Mouse (Mus musculus) ovary, postnatal 10 days (tissue): Measurements from ENCODE around the gene Neurl4.
"Not testable (repeated sequence)": the region's sequence is repeated elsewhere in the genome, so short reads cannot be mapped to it uniquely, and the experiment has no call there.

ENCODE experiments used
- DNase-seq: peaks from one replicate; pipeline ENCODE4 v3.0.0; 2022; ENCODE audit warnings: low spot score

Gene Neurl4

DNA sequence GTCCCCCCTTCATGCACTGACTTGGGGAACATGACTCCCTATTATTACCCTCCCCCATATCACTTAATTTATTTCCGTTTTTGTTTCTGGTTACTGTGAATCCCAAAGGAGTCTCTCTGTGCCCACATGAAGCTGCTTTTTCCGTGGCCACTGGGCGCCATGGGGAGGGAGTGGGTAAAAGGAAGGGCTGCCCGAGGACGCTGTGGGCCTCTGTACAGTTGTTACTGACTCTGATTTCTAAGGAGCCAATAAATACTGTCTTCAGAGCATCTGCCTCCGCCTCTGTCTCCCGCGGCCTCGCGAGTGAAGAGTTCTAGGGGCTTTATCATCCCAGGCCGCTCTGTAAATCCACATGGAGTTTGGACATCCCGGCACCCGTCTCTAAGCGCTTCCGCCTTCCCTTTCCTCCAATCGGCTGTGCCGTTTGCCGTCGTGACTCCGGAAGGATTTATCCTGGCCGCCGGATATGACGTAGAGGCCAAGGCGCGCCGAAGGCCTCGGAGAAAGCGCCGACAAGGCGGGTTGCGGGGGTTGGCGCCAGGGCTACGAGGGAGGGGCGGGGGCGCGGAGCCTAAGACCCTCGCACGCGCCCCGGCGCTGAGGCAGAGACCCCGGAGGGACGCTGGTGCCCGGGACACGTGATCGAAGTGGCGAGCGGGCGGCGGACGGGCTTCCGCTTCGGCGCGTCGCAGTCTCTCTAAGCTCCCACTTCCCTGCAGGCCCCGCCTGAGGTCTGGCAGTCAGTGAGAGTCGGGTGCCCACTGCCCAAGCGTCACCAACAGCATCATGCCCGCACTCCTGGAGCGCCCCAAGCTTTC, 12.9 kb downstream of the Neurl4 start, which contains the start of gene Gps2:
Gene Gps2, plus strand, starts transcription at position 335 of the 818 bp plus-strand sequence.
- peak; percentile 97 for DNase-seq

DNA sequence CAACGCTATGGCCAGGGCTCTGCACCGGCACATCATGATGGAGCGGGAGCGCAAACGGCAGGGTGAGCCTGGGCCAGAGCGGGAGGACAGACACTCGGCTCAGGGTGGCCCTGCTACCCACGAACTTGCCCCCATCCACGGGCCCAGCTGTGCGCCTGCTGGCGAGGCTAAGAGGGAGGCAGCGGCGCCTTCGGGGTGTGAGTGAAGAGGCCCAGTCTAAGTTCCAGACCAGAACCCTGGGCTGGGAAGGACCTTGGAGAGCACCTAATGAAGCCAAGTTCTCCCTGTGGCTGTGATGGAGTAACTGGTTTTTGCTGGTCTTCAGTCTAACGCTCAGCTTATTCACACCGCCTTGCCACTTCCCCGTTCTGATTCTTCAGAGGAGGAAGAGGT, 13.5 kb downstream of the Neurl4 start:
- DNase-seq = no peak

DNA sequence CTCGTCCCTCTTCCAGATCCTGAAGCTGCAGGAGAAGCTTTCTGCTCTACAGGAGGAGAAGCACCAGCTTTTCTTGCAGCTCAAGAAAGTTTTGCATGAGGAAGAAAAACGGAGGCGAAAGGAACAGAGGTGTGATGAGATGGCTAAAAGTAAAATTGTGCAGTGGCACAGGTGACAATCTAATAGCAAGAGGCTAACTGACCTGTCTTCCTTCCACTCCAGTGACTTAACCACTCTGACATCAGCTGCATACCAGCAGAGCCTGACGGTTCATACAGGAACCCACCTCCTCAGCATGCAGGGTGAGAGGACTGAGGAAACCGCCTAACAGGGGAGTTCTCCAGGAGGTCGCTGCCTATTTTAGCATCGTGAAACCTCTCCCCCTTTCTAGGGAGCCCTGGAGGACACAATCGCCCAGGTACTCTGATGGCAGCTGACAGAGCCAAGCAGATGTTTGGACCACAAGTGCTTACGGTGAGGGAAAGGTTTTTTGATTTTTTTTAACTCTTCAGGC, 14.1 kb downstream of the Neurl4 start:
- DNase-seq = no peak

DNA sequence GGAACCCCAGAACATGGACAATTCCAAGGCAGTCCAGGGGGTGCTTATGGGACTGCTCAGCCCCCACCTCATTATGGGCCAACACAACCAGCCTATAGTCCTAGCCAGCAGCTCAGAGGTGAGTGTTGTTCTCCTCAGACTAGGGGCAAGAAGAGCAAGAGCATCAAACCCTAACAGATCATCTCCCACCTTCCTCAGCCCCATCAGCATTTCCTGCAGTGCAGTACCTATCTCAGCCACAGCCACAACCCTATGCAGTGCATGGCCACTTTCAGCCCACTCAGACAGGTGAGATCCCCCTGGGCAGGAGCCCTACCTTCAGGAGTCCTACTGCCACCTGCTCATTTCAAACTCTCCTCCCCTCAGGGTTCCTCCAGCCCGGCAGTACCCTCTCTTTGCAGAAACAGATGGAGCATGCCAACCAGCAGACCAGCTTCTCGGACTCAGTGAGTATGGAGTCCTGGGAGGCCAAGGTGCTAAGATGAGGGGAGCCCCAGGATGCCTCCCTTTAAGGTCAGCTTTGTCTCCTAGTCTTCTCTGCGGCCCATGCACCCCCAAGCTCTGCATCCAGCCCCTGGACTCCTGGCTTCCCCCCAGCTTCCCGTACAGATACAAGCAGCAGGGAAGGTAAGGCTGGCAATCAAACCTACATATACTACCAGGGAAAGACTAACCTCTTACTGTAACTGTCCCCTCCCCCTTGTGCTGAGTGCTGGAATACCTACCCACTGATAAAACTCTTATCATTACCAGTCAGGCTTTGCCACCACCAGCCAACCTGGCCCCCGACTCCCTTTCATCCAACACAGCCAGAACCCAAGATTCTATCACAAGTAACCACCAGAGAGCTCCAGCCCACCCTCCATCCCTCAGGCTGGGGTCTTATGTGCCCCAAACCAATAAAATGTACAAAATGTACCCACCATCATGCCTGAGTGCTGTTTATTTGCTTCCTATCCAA, 15.1 kb downstream of the Neurl4 start:
- DNase-seq = no peak

DNA sequence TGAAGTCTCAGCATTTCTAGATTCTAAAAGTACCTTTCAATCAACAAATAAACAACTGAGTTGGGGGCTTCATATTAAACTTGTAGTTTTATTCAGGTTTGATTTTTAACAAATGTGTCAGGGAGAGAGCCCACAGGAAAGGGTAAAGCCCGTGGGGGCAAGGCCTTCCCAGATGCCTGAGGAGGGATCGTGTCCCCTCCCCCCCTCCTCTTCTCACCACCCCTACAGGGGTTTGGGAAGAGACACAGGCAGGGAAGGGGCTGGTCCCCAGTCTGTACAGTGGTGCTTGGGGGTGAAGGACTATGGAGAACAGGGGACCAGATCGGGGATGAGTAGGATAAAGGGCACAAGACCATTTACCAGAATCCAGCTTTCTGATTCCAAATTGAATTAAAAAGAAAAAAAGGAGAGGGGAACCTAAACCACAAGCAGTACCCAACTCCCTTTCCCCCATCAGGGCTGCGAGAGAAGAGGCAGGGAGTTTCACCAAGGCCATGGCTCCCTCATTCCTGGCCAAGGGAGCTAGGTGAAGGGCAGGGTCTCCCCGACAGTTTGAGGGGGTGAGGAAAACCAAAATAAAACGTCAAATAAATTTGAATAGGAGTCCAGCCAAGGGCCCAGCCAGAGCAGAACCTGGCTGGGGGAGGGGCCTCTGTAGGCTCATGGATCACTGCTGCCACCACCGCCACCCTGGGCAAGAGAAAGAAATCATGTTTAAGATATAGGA, 15.9 kb downstream of the Neurl4 start:
- DNase-seq = not testable (repeated sequence)

DNA sequence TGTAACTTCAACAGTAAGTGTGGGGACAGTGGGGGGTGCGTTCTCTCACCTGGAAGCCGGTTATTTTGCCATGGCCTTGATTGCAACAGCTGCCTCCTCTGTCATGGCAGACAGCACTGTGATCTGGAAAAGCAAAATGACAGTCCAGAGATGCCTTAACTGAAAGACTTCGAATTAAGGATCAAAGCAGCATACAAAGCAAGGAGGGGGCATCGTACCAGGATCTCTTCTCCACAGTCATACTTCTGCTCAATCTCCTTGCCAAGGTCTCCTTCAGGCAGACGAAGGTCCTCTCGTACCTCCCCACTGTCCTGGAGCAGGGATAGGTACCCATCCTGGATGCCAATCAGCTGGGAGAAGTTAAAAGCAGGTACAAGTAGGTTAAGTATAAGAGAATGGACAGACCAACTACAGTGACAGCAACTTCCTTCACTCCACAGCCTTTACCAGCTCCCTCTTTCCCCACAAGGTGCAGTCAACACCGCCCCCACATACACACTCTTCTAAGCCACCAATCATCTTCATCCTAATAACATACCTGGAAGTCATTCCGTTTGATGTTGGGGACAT, 16.6 kb downstream of the Neurl4 start:
- DNase-seq = no peak

DNA sequence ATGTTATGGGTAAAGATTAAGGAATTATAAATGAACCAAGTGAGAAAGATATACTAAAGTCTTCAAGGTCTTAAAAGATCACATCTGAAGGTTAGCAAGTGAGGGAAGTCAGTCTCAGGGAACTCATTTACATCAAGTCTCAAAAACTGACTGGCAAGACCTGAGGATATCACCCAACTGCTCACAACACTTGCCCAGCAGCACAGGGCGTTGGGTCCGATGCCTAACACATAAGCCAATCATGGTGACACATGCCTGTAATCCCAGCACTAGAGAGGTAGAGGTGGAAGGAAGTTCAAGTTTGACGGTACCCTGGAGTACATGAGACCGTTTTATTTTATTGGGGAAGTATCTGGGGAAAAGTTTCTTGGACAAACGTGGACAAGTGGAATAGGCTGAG, 17.2 kb downstream of the Neurl4 start:
- no peak for DNase-seq

DNA sequence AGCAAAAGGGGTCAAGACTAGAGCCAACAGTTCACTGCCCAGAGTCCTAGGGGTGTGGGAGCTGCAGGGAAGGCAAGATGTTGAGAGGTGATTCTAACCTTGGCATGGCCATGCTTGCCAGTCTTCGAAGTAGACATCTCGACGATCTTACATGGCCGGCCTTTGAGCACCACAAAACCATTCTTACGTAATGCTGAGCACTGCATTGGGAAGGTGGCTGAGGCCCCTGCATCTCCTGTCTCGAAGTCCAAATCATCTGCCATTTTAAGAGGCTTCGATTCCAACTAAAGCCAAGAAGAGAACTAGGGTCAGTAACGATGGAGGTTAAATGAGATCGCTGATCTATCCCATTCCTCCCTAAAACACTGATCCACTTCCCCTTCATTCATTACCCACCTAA, 18.2 kb downstream of the Neurl4 start:
- DNase-seq = no peak

DNA sequence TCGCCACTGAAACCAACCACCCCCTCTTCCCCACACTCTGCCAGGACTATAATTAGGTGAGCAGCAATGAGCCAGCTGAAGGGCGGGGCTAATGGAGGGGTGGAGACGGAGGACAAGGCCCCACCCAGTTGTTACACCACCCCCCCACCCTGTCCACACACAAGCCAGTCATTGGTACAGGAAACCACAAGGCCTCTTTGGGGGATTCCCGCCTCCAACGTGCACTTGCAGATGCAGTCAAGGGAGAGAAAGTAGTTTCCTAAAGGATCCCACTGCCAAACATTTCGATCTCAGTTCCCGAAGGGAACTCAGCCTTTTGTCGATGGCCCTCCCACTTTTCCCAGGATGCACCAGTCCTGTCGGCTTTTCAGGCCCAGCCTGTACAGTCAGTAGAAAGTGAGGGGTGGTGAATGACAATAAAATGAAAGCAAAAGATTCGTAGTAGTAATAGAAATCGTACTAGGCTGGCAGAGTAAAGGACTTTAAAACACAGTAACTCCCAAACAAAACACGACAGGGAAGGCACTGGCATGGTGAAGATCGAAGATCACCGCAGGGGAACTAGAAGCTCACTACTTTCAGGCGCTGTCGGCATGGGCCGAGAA, 18.9 kb downstream of the Neurl4 start:
- peak; percentile 44 for DNase-seq

DNA sequence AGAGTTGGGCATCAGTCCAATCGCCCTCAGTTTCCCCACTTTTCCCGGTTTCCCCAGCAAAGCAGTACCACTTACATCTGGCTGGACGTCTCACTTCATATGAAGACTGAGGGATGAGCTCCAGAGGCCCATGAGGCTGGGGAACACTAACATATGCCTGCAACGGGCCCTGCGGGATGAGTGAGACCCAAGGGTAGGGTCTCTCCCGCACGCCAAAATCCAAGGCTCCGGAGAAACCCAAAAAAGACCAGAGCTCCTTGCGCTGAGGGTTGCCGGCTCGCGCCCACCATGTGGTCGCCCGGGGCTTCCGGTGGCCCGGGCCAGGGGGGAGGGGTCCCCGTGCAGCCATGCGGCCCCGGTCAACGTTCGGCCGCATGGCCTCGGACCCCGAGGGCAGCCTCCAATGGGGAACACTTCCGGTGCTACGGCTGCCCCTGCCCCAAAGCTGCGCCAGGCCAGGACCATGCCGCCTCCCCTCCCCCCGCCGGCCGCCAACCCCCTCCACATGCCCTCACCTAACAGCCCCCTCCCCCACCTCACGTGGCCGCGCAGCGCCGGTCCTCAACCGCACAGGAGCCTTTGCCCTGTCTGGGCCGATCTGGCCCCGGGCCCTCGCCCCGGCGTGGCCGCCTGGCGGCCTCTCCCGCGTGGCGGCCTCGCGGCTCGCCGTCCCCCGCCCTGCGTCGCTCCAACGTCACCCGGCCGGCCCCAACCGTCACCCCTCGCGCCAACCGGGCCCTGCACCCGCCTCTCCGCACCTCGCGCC, 19.6 kb downstream of the Neurl4 start:
- no peak for DNase-seq

DNA sequence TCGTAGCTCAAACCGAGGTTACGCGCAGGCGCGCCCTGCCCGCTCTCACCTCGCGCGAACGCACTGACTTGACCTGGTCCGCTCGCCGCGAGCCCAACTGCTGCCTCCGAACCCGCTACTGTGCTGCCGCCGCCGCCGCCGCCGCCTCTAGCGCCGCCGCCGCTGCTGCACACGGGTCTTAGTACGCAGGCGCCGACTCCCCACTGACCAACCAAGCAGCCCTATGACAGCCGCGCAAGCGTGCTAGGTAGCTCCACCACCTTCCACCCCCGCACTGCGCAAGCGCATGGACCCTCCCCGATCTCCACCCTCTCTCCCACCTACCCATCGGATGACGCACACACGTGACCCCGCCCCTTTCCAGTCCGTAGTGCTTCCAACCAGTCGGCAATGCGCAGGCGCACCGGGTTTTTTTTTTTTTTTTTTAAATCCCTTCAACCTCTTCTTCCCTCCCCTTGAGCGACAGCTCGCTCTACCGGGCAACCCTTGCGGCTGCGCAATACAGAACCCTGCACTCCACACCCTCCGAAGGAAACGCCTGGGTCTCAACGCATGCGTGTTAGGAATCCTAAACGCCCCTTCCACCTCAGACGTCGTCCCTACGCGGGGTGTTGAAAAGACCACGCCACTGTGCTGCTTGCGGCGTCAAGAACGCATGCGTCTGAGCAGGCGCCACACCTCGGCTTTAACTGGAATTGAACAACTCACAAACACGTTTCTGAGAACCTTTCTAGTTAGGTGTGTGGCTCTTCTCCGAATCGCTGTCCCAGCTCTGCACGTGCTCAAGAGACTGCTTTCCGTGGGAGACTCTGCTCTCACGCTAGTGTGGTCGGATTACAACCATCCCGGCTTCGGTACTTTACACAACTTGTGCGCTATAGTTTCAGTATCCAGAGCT, 20.5 kb downstream of the Neurl4 start, which contains the start of gene Eif5a:
Gene Eif5a, minus strand, starts transcription at position 845 of the 898 bp plus-strand sequence.
- DNase-seq = peak; percentile 100

DNA sequence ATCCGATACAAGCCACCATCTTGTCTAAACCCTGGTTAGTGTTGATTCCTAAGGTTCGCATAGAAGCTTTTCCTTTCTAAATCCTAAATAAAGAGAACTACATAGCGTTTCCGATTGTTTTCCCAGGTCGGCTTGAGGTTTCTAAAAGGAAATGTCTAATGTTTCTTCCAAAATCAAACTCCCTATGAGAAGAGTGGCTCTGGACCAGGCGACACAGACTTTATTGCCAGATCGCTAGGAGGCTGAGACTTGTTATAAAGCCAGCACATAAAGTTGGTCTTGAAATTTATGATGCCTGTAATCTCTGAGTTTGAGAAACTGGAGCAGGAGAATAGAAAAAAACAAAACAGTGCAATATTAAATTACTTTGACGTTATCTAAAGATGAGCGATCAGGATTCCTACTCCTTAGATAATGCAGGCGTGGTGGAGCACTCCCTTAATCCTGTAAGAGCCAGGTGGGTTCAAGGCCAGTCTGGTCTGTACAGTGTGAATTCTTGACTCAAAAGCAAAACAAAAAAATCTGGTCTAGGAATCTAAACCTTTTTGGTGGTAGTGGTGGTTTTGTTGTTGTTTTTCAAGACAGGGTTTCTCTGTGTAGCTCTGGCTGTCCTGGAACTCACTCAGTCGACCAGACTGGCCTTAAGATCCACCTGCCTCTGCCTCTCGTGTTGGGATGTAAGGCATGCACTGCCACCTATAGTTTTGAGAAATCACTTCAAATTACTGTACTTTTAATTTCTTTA, 21.3 kb downstream of the Neurl4 start:
- DNase-seq = no peak

DNA sequence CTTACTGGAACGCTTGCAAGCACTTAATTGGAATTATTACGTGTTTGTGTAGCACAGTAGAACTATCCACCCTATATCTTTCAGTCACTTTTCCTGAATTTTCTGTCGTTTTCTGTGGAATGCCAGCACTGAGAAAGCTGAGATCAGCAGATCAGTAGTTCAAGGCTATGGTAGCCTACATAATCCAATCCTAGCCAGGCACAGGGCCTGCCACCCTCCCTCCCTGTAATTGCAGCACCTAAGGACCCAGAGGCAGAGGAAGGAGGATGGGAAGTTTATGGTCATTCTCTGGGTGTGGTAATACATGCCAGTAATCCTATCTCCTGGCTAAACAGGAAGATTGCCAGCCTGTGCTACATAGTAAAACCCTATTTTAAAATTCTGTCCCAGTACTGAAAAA, 21.9 kb downstream of the Neurl4 start:
- no peak for DNase-seq

DNA sequence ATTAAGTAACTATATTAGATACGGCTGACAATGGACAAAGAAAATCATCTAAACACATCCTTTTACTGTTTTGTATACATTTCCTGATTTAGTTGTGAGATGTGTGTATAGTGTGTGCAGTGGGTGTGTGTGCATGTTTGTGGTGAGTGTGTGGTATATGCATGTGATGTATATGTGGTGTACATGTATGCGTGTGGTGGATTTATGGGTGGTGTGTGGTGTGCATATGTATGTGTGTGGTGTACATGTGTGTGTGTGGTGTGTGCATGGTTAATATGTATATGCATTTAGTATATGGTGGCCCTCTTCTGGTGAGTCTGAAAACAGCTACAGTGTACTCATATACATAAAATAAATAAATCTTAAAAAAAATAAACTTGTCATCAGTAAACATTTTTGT, 26.6 kb downstream of the Neurl4 start:
- no peak for DNase-seq

DNA sequence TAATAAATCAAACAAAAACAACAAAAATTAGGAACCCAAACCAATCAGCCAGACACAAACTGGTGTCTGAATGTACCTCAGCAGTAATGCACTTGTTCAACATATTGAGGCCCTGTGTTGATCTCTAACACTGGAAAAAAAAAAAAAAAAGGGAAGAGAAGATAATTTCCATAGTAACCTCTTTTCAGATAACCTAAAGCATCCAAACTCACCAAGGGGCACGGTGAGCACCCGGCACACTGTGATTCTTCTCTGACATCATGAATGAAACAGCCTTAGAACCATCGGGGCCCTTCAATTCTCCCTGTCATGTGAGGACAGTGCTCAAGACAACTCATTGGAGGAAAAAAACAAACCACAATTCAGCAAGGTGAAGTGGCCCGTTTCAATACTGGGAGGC, 28.8 kb downstream of the Neurl4 start:
- no peak for DNase-seq

DNA sequence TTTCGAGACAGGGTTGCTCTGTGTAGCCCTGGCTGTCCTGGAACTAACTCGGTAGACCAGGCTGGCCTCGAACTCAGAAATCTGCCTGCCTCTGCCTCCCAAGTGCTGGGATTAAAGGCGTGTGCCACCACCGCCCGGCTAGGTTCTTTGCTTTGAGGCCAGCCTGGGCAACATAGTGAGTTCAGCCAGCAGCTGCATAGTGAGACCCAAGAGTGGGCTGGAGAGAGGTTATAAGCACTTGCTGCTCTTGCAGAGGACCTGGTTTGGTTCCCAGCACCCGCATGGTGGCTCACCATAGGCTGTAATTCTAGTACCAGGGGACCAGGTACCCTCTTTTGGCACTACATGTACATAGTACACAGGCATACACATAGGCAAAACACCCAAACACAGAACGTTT, 29.3 kb downstream of the Neurl4 start:
- not testable (repeated sequence) for DNase-seq

DNA sequence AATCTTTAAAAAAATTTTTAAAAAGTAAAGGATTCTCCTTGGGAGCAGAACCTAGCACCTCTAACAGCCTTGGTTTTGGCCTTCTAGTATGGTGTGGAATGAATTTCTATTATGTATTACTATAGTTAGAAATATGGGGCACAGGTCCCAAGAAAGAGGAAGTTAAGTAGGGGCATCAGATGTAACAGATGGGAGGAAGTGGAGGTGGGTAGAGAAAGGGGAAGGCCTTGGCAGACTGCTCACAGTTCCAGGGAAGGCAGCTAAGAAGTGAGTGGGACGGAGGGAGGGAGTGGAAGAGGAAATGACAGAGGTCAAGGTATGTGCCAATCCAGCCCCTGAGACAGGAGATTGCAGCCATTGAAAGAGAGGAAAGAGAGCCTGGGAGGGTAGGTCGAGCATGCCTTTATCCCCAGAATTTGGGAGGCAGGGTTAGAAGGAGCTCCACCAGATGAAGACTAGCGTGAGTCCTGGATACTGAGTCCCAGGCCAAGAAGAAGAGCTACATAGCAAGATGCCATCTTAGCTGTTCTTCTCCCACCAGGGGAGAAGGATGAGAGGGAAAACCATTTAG, 30.2 kb downstream of the Neurl4 start:
- DNase-seq = no peak

DNA sequence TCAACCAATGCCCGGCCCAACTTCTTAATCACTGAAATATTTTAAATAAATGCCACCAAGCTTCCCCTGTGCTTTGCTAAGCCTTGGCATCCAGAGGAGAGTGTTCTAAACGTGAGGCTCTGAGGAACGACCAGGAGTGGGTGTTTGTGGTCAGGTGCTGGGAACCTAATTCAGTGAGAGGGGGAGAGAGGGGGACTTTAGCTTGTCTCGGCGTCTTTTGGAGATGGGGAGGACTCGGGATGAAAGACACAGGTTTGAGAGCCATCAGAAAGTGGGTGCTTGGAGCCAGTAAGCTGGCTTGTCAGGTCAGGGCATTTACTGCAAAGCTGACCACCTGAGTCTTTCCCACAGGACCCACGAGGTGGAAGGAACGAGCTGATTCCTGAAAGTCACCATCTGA, 30.9 kb downstream of the Neurl4 start:
- no peak for DNase-seq
